Mouse (Mus musculus) CH12.LX (cell line): ENCODE data around the gene App.

Source experiments
- BHLHE40 ChIP-seq: IDR thresholded peaks from 2 replicates; pipeline ENCODE4 v1.6.1; 2011; ENCODE audit warnings: mild to moderate bottlenecking, low read depth, low read length, improper control_type of control experiment
- CHD2 ChIP-seq: IDR thresholded peaks from 2 replicates; pipeline ENCODE4 v1.6.1; 2011; ENCODE audit warnings: low read length, improper control_type of control experiment
- CTCF ChIP-seq, 2 experiments: IDR thresholded peaks in 1 of 2; conservative IDR thresholded peaks in 1 of 2; 2 replicates each; pipeline ENCODE4 v1.5.1; 2011 to 2012; ENCODE audit warnings: low read depth in 2 of 2, low read length in 2 of 2, improper control_type of control experiment in 1 of 2, inconsistent platforms in 1 of 2, mild to moderate bottlenecking in 1 of 2, moderate library complexity in 1 of 2
- E2F4 ChIP-seq: IDR thresholded peaks from 2 replicates; pipeline ENCODE4 v1.6.1; 2011; ENCODE audit warnings: low read depth, low read length, improper control_type of control experiment; ENCODE audit not compliant: insufficient replicate concordance
- EP300 ChIP-seq: IDR thresholded peaks from 2 replicates; pipeline ENCODE4 v1.6.1; 2011; ENCODE audit warnings: low read length, improper control_type of control experiment
- ETS1 ChIP-seq: conservative IDR thresholded peaks from 2 replicates; pipeline ENCODE4 v1.6.1; 2012; ENCODE audit warnings: low read depth, mild to moderate bottlenecking, inconsistent platforms, low read length, improper control_type of control experiment, moderate library complexity
- MAX ChIP-seq: IDR thresholded peaks from 2 replicates; pipeline ENCODE4 v1.6.1; 2011; ENCODE audit warnings: low read length, improper control_type of control experiment
- NELFE ChIP-seq: IDR thresholded peaks from 2 replicates; pipeline ENCODE4 v1.6.1; 2011; ENCODE audit warnings: low read depth, low read length, improper control_type of control experiment
- POLR2A ChIP-seq: IDR thresholded peaks from 2 replicates; pipeline ENCODE4 v1.6.1; 2011; ENCODE audit warnings: low read depth, mild to moderate bottlenecking, improper control_type of control experiment, low read length
- POLR2AphosphoS2 ChIP-seq: IDR thresholded peaks from 2 replicates; pipeline ENCODE4 v1.6.1; 2011; ENCODE audit warnings: low read depth, low read length, improper control_type of control experiment
- RCOR1 ChIP-seq: conservative IDR thresholded peaks from 2 replicates; pipeline ENCODE4 v1.6.1; 2012; ENCODE audit warnings: low read depth, mild to moderate bottlenecking, inconsistent platforms, low read length, improper control_type of control experiment
- TCF12 ChIP-seq: IDR thresholded peaks from 2 replicates; pipeline ENCODE4 v1.6.1; 2014; ENCODE audit warnings: low read depth, mild to moderate bottlenecking, inconsistent platforms, low read length, improper control_type of control experiment

GRCm38 (mm10) chr16:85105603-85106002 lies 68.0 kb downstream of the App start:
- TF ChIP-seq BHLHE40, result no peak
- no peak for TF ChIP-seq EP300
- TF ChIP-seq CTCF (conservative IDR thresholded peaks at IDR 0.05 in 1 of 2, IDR thresholded peaks at IDR 0.05 in 1 of 2; ENCODE audit: low read depth in 2 of 2, low read length in 2 of 2), result no peak
- no peak for TF ChIP-seq TCF12
- TF ChIP-seq POLR2A, result no peak
- TF ChIP-seq RCOR1, result no peak
- no peak for TF ChIP-seq ETS1
- TF ChIP-seq E2F4, result no peak
- TF ChIP-seq POLR2AphosphoS2, result no peak
- TF ChIP-seq CHD2, result no peak
- no peak for TF ChIP-seq MAX
- no peak for TF ChIP-seq NELFE
